Mouse (Mus musculus): ENCODE data around the gene Mfsd11. TPM values are rescaled to one million over a fixed set of nuclear protein-coding genes. Genes with fewer than 3 reads are reported as not detected.

The Mfsd11 gene
- 105 and 109 TPM in 2 replicates for polyA plus RNA-seq (2012; rRNA removed)

GRCm38 (mm10) chr11:116852291-116852890 is at the start of gene Mfsd11:
Gene Mfsd11, plus strand, starts transcription at chr11:116852440.
- TF ChIP-seq CTCF (IDR thresholded peaks at IDR 0.05; ENCODE audit: control insufficient read depth, insufficient read depth, insufficient replicate concordance, low read depth, low read length) (no peak), POLR2A (IDR thresholded peaks at IDR 0.05; ENCODE audit: control insufficient read depth, low read depth, low read length) (no peak)
- H3K27me3 ChIP-seq (ENCODE audit: control insufficient read depth, insufficient read depth, low read length) = no peaks in the 10 kb centered on the region
- H3K4me3 ChIP-seq (ENCODE audit: control insufficient read depth, low read depth, low read length) = peak within 1 kb of the TSS; percentile 91
- H3K4me1 ChIP-seq (ENCODE audit: control insufficient read depth, insufficient read depth, low read length) = no peaks in the 10 kb centered on the region; the same call in 1 of the 2 replicates
- peaks cover 7% of the 10 kb centered on the region for H3K36me3 ChIP-seq (ENCODE audit: control insufficient read depth, insufficient read depth, low read length)
- peak within 1 kb of the TSS; percentile 100 for H3K27ac ChIP-seq (ENCODE audit: control insufficient read depth, insufficient read depth, low read depth, low read length)

GRCm38 (mm10) chr11:116802709-116803108 is 49.5 kb upstream of the Mfsd11 start:
- Histone ChIP-seq H3K27ac (ENCODE audit: control insufficient read depth, insufficient read depth, low read depth, low read length) (no peak overlapping the region), H3K4me1 (ENCODE audit: control insufficient read depth, insufficient read depth, low read length) (no peaks in the 10 kb centered on the region), H3K27me3 (ENCODE audit: control insufficient read depth, insufficient read depth, low read length) (no peaks in the 10 kb centered on the region), H3K36me3 (ENCODE audit: control insufficient read depth, insufficient read depth, low read length) (no peaks in the 10 kb centered on the region), H3K4me3 (ENCODE audit: control insufficient read depth, low read depth, low read length) (no peak overlapping the region)
- TF ChIP-seq CTCF (IDR thresholded peaks at IDR 0.05; ENCODE audit: control insufficient read depth, insufficient read depth, insufficient replicate concordance, low read depth, low read length) = no peak
- no peak for TF ChIP-seq POLR2A (IDR thresholded peaks at IDR 0.05; ENCODE audit: control insufficient read depth, low read depth, low read length)

GRCm38 (mm10) chr11:116806136-116807071 is 45.8 kb upstream of the Mfsd11 start:
- TF ChIP-seq CTCF (IDR thresholded peaks at IDR 0.05; ENCODE audit: control insufficient read depth, insufficient read depth, insufficient replicate concordance, low read depth, low read length) = no peak
- no peak for TF ChIP-seq POLR2A (IDR thresholded peaks at IDR 0.05; ENCODE audit: control insufficient read depth, low read depth, low read length)
- Histone ChIP-seq H3K4me3 (ENCODE audit: control insufficient read depth, low read depth, low read length) (no peak overlapping the region), H3K4me1 (ENCODE audit: control insufficient read depth, insufficient read depth, low read length) (peaks cover 5% of the 10 kb centered on the region; the same call in 1 of the 2 replicates), H3K36me3 (ENCODE audit: control insufficient read depth, insufficient read depth, low read length) (no peaks in the 10 kb centered on the region), H3K27me3 (ENCODE audit: control insufficient read depth, insufficient read depth, low read length) (no peaks in the 10 kb centered on the region), H3K27ac (ENCODE audit: control insufficient read depth, insufficient read depth, low read depth, low read length) (no peak overlapping the region)

GRCm38 (mm10) chr11:116807116-116807515 is 45.1 kb upstream of the Mfsd11 start:
- TF ChIP-seq POLR2A (IDR thresholded peaks at IDR 0.05; ENCODE audit: control insufficient read depth, low read depth, low read length) (no peak), CTCF (IDR thresholded peaks at IDR 0.05; ENCODE audit: control insufficient read depth, insufficient read depth, insufficient replicate concordance, low read depth, low read length) (no peak)
- Histone ChIP-seq H3K4me1 (ENCODE audit: control insufficient read depth, insufficient read depth, low read length) (peaks cover 7% of the 10 kb centered on the region), H3K4me3 (ENCODE audit: control insufficient read depth, low read depth, low read length) (no peak overlapping the region), H3K36me3 (ENCODE audit: control insufficient read depth, insufficient read depth, low read length) (no peaks in the 10 kb centered on the region), H3K27ac (ENCODE audit: control insufficient read depth, insufficient read depth, low read depth, low read length) (no peak overlapping the region), H3K27me3 (ENCODE audit: control insufficient read depth, insufficient read depth, low read length) (no peaks in the 10 kb centered on the region)

GRCm38 (mm10) chr11:116807526-116807925 is 44.7 kb upstream of the Mfsd11 start:
- peaks cover 7% of the 10 kb centered on the region for H3K4me1 ChIP-seq (ENCODE audit: control insufficient read depth, insufficient read depth, low read length)
- H3K27me3 ChIP-seq (ENCODE audit: control insufficient read depth, insufficient read depth, low read length) = no peaks in the 10 kb centered on the region
- H3K4me3 ChIP-seq (ENCODE audit: control insufficient read depth, low read depth, low read length) = no peak overlapping the region
- TF ChIP-seq CTCF (IDR thresholded peaks at IDR 0.05; ENCODE audit: control insufficient read depth, insufficient read depth, insufficient replicate concordance, low read depth, low read length) (no peak), POLR2A (IDR thresholded peaks at IDR 0.05; ENCODE audit: control insufficient read depth, low read depth, low read length) (no peak)
- H3K36me3 ChIP-seq (ENCODE audit: control insufficient read depth, insufficient read depth, low read length) = no peaks in the 10 kb centered on the region
- H3K27ac ChIP-seq (ENCODE audit: control insufficient read depth, insufficient read depth, low read depth, low read length) = no peak overlapping the region

- H3K4me1 ChIP-seq (ENCODE audit: control insufficient read depth, insufficient read depth, low read length) = peaks cover 7% of the 10 kb centered on the region
- TF ChIP-seq CTCF (IDR thresholded peaks at IDR 0.05; ENCODE audit: control insufficient read depth, insufficient read depth, insufficient replicate concordance, low read depth, low read length) (peak; percentile 88), POLR2A (IDR thresholded peaks at IDR 0.05; ENCODE audit: control insufficient read depth, low read depth, low read length) (no peak)
- no peak overlapping the region for H3K4me3 ChIP-seq (ENCODE audit: control insufficient read depth, low read depth, low read length)
- H3K36me3 ChIP-seq (ENCODE audit: control insufficient read depth, insufficient read depth, low read length) = no peaks in the 10 kb centered on the region
- H3K27me3 ChIP-seq (ENCODE audit: control insufficient read depth, insufficient read depth, low read length) = no peaks in the 10 kb centered on the region
- H3K27ac ChIP-seq (ENCODE audit: control insufficient read depth, insufficient read depth, low read depth, low read length) = no peak overlapping the region
Observed at GRCm38 (mm10) chr11:116807938-116808606, 44.2 kb upstream of the Mfsd11 start.

Measured in testis, adult 2 months (tissue).